ENCODE assay signal across 26 mouse cellular contexts in the genomic region with DNA sequence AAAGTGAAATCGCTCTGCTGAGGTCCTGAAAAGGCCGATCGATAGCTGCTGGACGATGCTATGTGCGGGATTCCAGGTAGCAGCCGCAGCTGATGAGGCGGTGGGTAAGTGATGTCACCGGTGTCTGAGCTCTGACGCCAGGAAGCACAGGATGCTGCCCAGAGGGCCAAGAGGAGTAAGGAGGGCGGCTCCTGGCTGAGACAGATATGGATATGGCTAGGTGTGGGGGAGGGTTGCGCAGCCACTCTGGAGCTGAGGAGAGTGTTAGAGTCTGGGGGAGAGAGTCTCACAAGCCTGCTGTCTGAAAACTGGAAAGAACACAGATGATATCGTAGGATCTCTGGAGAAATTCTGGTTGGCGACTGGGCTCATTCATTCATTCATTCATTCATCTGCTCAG.
"Had no signal": no experiment of that assay in that cellular context is flagged by ENCODE, and none has a peak within 500 bp of the region (broad histone marks: within the 10 kb centered on the region; RNA-seq: fewer than 3 reads in every experiment).

No protein-coding gene starts in this region.

- H3K4me3 ChIP-seq: gastrocnemius, adult 2 months; hindbrain, embryonic 10.5 days; hindbrain, embryonic 12.5 days; intestine, embryonic 15.5 days; layer of hippocampus, adult 2 months; left cerebral cortex, adult 2 months; limb, embryonic 10.5 days; limb, embryonic 12.5 days; liver, embryonic 13.5 days; liver, embryonic 15.5 days had no signal

- H3K27ac ChIP-seq: gastrocnemius, adult 2 months; hindbrain, embryonic 10.5 days; hindbrain, embryonic 12.5 days; hindbrain, embryonic 14.5 days; intestine, embryonic 15.5 days; layer of hippocampus, adult 2 months; left cerebral cortex, adult 2 months; limb, embryonic 10.5 days; limb, embryonic 12.5 days; liver, embryonic 13.5 days; liver, embryonic 15.5 days had no signal

- H3K4me2 ChIP-seq: hindbrain, embryonic 12.5 days; hindbrain, embryonic 14.5 days; intestine, embryonic 15.5 days; limb, embryonic 12.5 days; liver, embryonic 11.5 days; liver, embryonic 13.5 days; liver, embryonic 15.5 days had no signal

- H3K4me1 ChIP-seq: hindbrain, embryonic 10.5 days; hindbrain, embryonic 12.5 days; intestine, embryonic 15.5 days; limb, embryonic 12.5 days; liver, embryonic 13.5 days; liver, embryonic 15.5 days had no signal

- H3K9me3 ChIP-seq: hindbrain, embryonic 10.5 days; hindbrain, embryonic 12.5 days; intestine, embryonic 15.5 days; limb, embryonic 10.5 days; limb, embryonic 12.5 days; liver, embryonic 13.5 days; liver, embryonic 15.5 days had no signal

- DNase-seq: gastrocnemius, adult 2 months; gastrocnemius, postnatal 10 days; gastrocnemius, postnatal 25 days; heart, postnatal 10 days; heart, postnatal 36 days; kidney, adult 18-20 months; kidney, adult 9 months; kidney, postnatal 10 days; kidney, postnatal 25 days; kidney, postnatal 4 days; liver; liver, embryonic 13.5 days; liver, postnatal 0 days had no signal

- ATAC-seq: hindbrain, embryonic 16.5 days; inflammation-experienced regulatory T-cells, adult 6 months; intestine, embryonic 15.5 days; intestine, postnatal 0 days; liver, postnatal 0 days had no signal

- H3K36me3 ChIP-seq: hindbrain, embryonic 10.5 days; hindbrain, embryonic 12.5 days; intestine, embryonic 15.5 days; limb, embryonic 10.5 days; limb, embryonic 12.5 days; liver, embryonic 13.5 days; liver, embryonic 15.5 days had no signal

- H3K27me3 ChIP-seq: hindbrain, embryonic 12.5 days; intestine, embryonic 15.5 days; limb, embryonic 12.5 days; liver, embryonic 13.5 days; liver, embryonic 15.5 days had no signal

- H3K9ac ChIP-seq: hindbrain, embryonic 12.5 days; hindbrain, embryonic 14.5 days; intestine, embryonic 15.5 days; limb, embryonic 12.5 days; liver, embryonic 13.5 days; liver, embryonic 15.5 days; liver, postnatal 0 days had no signal
